15 mouse cellular contexts compared by ENCODE assay signal in the genomic region with DNA sequence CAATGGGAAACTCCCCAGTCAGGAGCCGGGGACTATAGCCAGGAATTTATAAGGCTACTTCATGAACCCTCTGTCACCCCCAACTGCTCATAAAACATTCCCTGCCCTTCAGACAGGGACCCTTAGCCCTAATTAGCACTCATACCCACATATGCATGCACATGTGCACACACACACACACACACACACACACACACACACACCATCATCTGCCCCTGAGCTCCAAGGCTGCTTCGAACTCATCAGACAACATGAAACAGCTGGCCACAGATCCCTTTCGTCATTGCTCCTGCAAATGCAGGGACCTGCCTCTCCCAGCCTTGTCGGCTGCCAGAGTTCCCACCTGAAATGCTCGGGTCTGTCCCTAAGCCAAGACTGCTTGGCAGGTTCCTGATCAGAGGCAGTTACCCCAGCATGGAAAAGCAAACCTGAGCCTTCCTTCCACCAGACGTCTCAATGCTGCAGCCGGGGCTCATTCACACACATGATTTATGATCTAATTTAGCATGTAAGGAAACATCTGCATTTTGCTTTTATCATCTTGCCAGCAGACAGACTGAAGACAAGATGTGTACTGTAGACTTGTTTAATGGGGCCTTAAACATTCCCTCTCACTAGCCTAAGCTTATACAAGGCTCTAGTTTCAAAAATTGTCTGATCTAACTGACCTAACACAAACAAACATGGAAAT. TPM values are rescaled to one million over a fixed set of nuclear protein-coding genes. Genes with fewer than 3 reads are reported as not detected.
DNase-seq lines count a peak whose midpoint lies in the region; ATAC-seq and TF ChIP-seq lines count a peak whose summit lies in the region.
"Had no signal": no experiment of that assay in that cellular context is flagged by ENCODE, and none has a peak within 500 bp of the region (broad histone marks: within the 10 kb centered on the region; RNA-seq: fewer than 3 reads in every experiment).

No protein-coding gene starts in this region.

- WGBS in lung, embryonic 15.5 days = 27% methylated on average over 7 of the region's 7 CpGs
- WGBS in lung, adult 2 months = 47% methylated on average over 7 of the region's 7 CpGs

- H3K4me2 ChIP-seq in lung, embryonic 15.5 days = 0 out of 2 replicates have a peak overlapping the region, but pooled peaks have one; percentile 22

- ATAC-seq in lung, embryonic 15.5 days (ENCODE audit: borderline replicate concordance, extremely low read depth, low FRiP score, low TSS enrichment) = peak; percentile 79; the same call in 1 of the 2 replicates
- ATAC-seq: forebrain, postnatal 0 days had no signal

- peaks cover 47% of the 10 kb centered on the region for H3K4me1 ChIP-seq in lung, embryonic 15.5 days
- peaks cover 5% of the 10 kb centered on the region for H3K4me1 ChIP-seq in lung, adult 2 months (ENCODE audit: control insufficient read depth, insufficient read depth, low read length)

- no peak for TF ChIP-seq CTCF in lung, adult 2 months (IDR thresholded peaks at IDR 0.05; ENCODE audit: insufficient read depth, low read length)

- peak; percentile 60 for DNase-seq in heart, adult 11 months
- no peak for DNase-seq in heart, postnatal 4 days
- DNase-seq in lung, adult 2 months = no peak
- peak; percentile 50 for DNase-seq in forelimb bud, embryonic 11.5 days (ENCODE audit: low read depth, low spot score)
- peak; percentile 21 for DNase-seq in neural tube, embryonic 10.5 days (ENCODE audit: extremely low spot score, low spot score)
- DNase-seq in heart, postnatal 10 days = no peak
- no peak for DNase-seq in gastrocnemius, postnatal 25 days
- DNase-seq: cerebellum, postnatal 10 days; forebrain, postnatal 0 days; liver; thymus, adult 2 months had no signal

- TF ChIP-seq POLR2A in lung, adult 2 months (IDR thresholded peaks at IDR 0.05; ENCODE audit: borderline replicate concordance, extremely low read depth, low read depth, low read length) = no peak

- H3K9ac ChIP-seq in lung, embryonic 15.5 days = no peak overlapping the region
- H3K9ac ChIP-seq: forebrain, postnatal 0 days had no signal

- intact Hi-C loops in heart, postnatal 10 days (cut with DNase I) = no loop called here

- no peaks in the 10 kb centered on the region for H3K36me3 ChIP-seq in lung, embryonic 15.5 days
- H3K36me3 ChIP-seq: G1E had no signal

- H3K27me3 ChIP-seq in lung, embryonic 15.5 days = no peaks in the 10 kb centered on the region

- H3K27ac ChIP-seq in lung, embryonic 15.5 days = peak overlapping the region; percentile 44
- H3K27ac ChIP-seq: macrophage had no signal

- H3K9me3 ChIP-seq in lung, embryonic 15.5 days = no peaks in the 10 kb centered on the region

- no peak overlapping the region for H3K4me3 ChIP-seq in lung, embryonic 15.5 days
- H3K4me3 ChIP-seq in lung, adult 2 months (replicated peaks; ENCODE audit: extremely low read depth, low read depth, low read length) = no peak overlapping the region
- H3K4me3 ChIP-seq: erythroblast, embryonic 14.5 days had no signal

RNA-seq across cellular contexts. Expression of a gene that starts 57.8 kb away (rescaled TPM):
- total RNA-seq in heart, postnatal 4 days (2021) = 10 to 100 TPM in 1 of 2 experiments, 1 to 10 TPM in 1; 9.2 to 10.6 TPM
- polyA plus RNA-seq in lung, embryonic 15.5 days (2015; fragmentation: Nextera tagmentation; extraction: Ambion mirVana) = 17.7 and 23.2 TPM in 2 replicates
- 1.1 and 1.2 TPM in 2 replicates for polyA plus RNA-seq in lung, adult 2 months (2012; rRNA removed)
- total RNA-seq in heart, postnatal 10 days (2021) = 10 to 100 TPM in 1 of 2 experiments, 1 to 10 TPM in 1; 8.1 to 14.0 TPM
- 1 to 10 TPM; 1.9 to 2.8 TPM for total RNA-seq in gastrocnemius, postnatal 25 days (2021)
- polyA plus RNA-seq: G1E, macrophage had no signal

Comparison
In these comparisons a context has a peak if more than half of its experiments do, and no peak if none do; other contexts are left out.
1. DNase-seq: peak in heart, adult 11 months (single experiment), forelimb bud, embryonic 11.5 days (single experiment) and neural tube, embryonic 10.5 days (single experiment); none in heart, postnatal 4 days (single experiment), lung, adult 2 months (single experiment), heart, postnatal 10 days (0 of 2) and gastrocnemius, postnatal 25 days (single experiment).